Mouse (Mus musculus) heart, embryonic 12.5 days (tissue): ENCODE results near the gene Gm43951. TPM values are rescaled to one million over a fixed set of nuclear protein-coding genes. Genes with fewer than 3 reads are reported as not detected.

Source experiments
- ATAC-seq: fragments of 200-750 bp; cut with Nextera tagmentation; 2 replicates; pipeline ENCODE4 v1.8.0; 2017; ENCODE audit warnings: moderate TSS enrichment, moderate library complexity; ENCODE audit not compliant: insufficient number of reproducible peaks, low FRiP score
- H3K27ac ChIP-seq: fragments of 300-500 bp; sonication (generic); 2 replicates; pipeline ENCODE4 v1.5.1; 2016; ENCODE audit warnings: mild to moderate bottlenecking, moderate library complexity; ENCODE audit not compliant: poor library complexity, severe bottlenecking
- H3K27me3 ChIP-seq: fragments of 300-500 bp; sonication (generic); replicated peaks from 2 replicates; pipeline ENCODE4 v1.6.1; 2016; ENCODE audit warnings: mild to moderate bottlenecking, moderate library complexity
- H3K36me3 ChIP-seq: fragments of 300-500 bp; sonication (generic); 2 replicates; pipeline ENCODE4 v1.6.1; 2016; ENCODE audit warnings: mild to moderate bottlenecking, moderate library complexity
- H3K4me1 ChIP-seq: fragments of 300-500 bp; sonication (generic); replicated peaks from 2 replicates; pipeline ENCODE4 v1.6.1; 2016; ENCODE audit warnings: mild to moderate bottlenecking
- H3K4me2 ChIP-seq: fragments of 300-500 bp; sonication (generic); 2 replicates; pipeline ENCODE4 v1.6.1; 2016; ENCODE audit warnings: mild to moderate bottlenecking, moderate library complexity
- H3K4me3 ChIP-seq: fragments of 300-500 bp; sonication (generic); 2 replicates; pipeline ENCODE4 v1.5.1; 2016; ENCODE audit warnings: mild to moderate bottlenecking
- H3K9ac ChIP-seq: fragments of 300-500 bp; sonication (generic); 2 replicates; pipeline ENCODE4 v1.6.1; 2016; ENCODE audit warnings: mild to moderate bottlenecking, moderate library complexity
- H3K9me3 ChIP-seq: fragments of 300-500 bp; sonication (generic); replicated peaks from 2 replicates; pipeline ENCODE4 v1.6.1; 2016; ENCODE audit warnings: mild to moderate bottlenecking, moderate library complexity
- WGBS: fragments of 180-500 bp; shearing (Covaris S2); methylation state at CpG from one replicate; pipeline ENCODE4 v1.1.7; 2016; 5-methylcytosine and 5-hydroxymethylcytosine counted together
- polyA plus RNA-seq: library from polyadenylated mRNA; unstranded; fragments of >200 nt; fragmentation: Nextera tagmentation; extraction: Ambion mirVana; gene quantifications from 2 replicates; pipeline ENCODE4 v1.2.1, GENCODE M21; 2016

Gene Gm43951
- polyA plus RNA-seq, 1 experiment from 2014 or later, result 0.09 TPM

DNA sequence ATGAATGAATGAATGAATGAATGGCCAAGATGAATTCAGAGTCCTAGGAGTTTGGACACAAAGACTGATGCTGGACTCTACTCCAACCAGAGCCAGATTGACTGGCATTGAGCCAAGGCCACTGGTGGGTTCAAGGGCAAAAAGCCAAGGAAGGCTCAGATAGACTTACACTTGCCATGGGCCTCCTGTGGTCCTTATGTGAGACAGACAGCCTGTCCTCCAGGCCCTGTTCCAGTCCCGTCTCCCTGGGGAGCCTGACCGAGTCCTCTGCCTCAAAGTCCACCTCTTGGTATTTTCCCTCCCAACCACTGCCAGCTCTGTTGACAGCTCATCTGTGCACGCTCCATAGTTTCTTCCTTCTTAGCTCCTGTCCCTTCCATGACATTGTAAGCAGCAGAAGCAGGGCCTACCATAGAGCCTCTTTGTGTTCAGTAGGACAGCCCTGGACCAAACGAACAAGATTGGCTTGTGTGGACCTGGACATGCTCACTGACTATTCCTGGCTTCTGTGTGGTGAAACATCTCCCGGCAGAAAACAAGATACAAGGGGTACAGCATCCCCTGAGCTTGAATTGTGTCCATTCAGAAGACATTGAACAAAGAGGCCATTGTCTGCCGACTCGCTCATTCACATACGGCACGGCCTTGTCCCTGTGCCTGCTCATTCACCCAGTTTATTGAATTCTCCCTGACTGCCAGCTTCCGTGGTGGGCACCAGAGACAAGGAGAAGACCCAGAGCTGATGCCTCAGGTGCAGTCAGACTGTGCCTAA, 19.6 kb upstream of the Gm43951 start:
- 0 out of 2 replicates have a peak, but pooled peaks cover 2% of the 10 kb centered on the region for H3K4me1 ChIP-seq
- no peak overlapping the region for H3K27ac ChIP-seq
- 60% methylated on average over 10 of the region's 10 CpGs for WGBS
- no peak for ATAC-seq
- H3K4me2 ChIP-seq, result no peak overlapping the region
- H3K27me3 ChIP-seq, result peaks cover 17% of the 10 kb centered on the region; the same call in 1 of the 2 replicates
- H3K9ac ChIP-seq, result no peak overlapping the region
- no peak overlapping the region for H3K4me3 ChIP-seq
- H3K9me3 ChIP-seq, result no peaks in the 10 kb centered on the region
- H3K36me3 ChIP-seq, result no peaks in the 10 kb centered on the region

DNA sequence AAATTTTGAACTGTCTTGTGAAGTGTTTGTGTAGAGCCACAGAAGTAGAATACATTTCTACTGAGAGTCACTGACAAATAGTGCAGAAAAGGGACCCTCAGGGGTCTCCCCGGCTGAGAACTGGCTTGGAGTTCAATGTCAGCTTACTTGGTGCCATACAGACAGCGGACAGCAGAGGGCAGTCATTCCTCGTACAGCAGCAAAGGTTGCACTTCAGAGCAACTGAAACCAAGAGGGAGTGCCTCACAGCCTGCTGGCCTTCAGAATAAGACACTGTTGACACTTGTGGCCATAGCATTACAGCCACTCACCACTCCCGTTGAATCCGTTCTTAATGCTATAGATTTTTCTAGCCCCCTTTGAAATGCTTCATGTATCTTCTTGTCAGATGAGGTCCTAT, 18.2 kb upstream of the Gm43951 start:
- H3K4me1 ChIP-seq, result 0 out of 2 replicates have a peak, but pooled peaks cover 2% of the 10 kb centered on the region
- H3K4me3 ChIP-seq, result no peak overlapping the region
- H3K27ac ChIP-seq, result no peak overlapping the region
- H3K36me3 ChIP-seq, result no peaks in the 10 kb centered on the region
- 11% methylated on average over 5 of the region's 5 CpGs for WGBS
- H3K27me3 ChIP-seq, result peaks cover 13% of the 10 kb centered on the region; the same call in 1 of the 2 replicates
- no peak overlapping the region for H3K9ac ChIP-seq
- no peak overlapping the region for H3K4me2 ChIP-seq
- no peaks in the 10 kb centered on the region for H3K9me3 ChIP-seq
- no peak for ATAC-seq

- no peak overlapping the region for H3K4me2 ChIP-seq
- peaks cover 5% of the 10 kb centered on the region; the same call in 1 of the 2 replicates for H3K36me3 ChIP-seq
- no peak overlapping the region for H3K27ac ChIP-seq
- 74% methylated on average over 4 of the region's 4 CpGs for WGBS
- H3K9ac ChIP-seq, result no peak overlapping the region
- H3K9me3 ChIP-seq, result no peaks in the 10 kb centered on the region
- ATAC-seq, result no peak
- 0 out of 2 replicates have a peak, but pooled peaks cover 2% of the 10 kb centered on the region for H3K4me1 ChIP-seq
- peaks cover 8% of the 10 kb centered on the region; the same call in 1 of the 2 replicates for H3K27me3 ChIP-seq
- H3K4me3 ChIP-seq, result no peak overlapping the region
Measured at GRCm38 (mm10) chr11:72223414-72223813, 16.8 kb upstream of the Gm43951 start.

DNA sequence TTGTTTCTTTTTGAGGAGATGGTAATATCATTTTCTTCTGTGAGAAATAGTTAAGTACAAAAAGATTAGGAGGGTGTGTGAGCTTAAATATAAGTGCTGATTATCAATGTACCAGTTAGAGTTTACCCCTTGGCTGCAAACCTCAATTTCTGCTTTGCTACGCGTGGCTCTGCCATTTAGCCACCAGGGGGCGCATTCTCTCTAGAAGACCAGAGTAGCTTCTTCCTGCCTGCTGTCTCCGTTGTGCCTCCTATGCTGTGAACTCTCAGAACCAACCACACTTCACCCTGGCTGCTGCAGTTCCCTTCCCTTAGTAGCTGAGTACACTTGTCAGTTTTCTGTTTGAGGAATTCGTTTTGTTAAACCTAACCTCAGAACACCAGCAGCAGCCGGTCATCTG, 14.6 kb upstream of the Gm43951 start:
- Histone ChIP-seq H3K4me1 (peaks cover 7% of the 10 kb centered on the region; the same call in 1 of the 2 replicates), H3K27ac (no peak overlapping the region), H3K4me2 (no peak overlapping the region), H3K36me3 (peaks cover 5% of the 10 kb centered on the region; the same call in 1 of the 2 replicates), H3K27me3 (no peaks in the 10 kb centered on the region), H3K9ac (no peak overlapping the region), H3K4me3 (no peak overlapping the region), H3K9me3 (no peaks in the 10 kb centered on the region)
- ATAC-seq, result 0 out of 2 replicates have a peak, but pooled peaks have one; percentile 22
- WGBS, result 16% methylated on average over 6 of the region's 6 CpGs

GRCm38 (mm10) chr11:72217116-72217515, 10.5 kb upstream of the Gm43951 start:
- Histone ChIP-seq H3K4me3 (no peak overlapping the region), H3K4me2 (no peak overlapping the region), H3K36me3 (peaks cover 10% of the 10 kb centered on the region; the same call in 1 of the 2 replicates), H3K27me3 (no peaks in the 10 kb centered on the region), H3K4me1 (peaks cover 5% of the 10 kb centered on the region), H3K9me3 (no peaks in the 10 kb centered on the region), H3K9ac (no peak overlapping the region), H3K27ac (no peak overlapping the region)
- WGBS, result 80% methylated on average over 5 of the region's 5 CpGs
- no peak for ATAC-seq

GRCm38 (mm10) chr11:72215410-72215797, 8.8 kb upstream of the Gm43951 start, which contains the start of gene Med31:
TSS of gene Med31 (minus strand) at chr11:72215592.
- Histone ChIP-seq H3K9me3 (no peaks in the 10 kb centered on the region), H3K36me3 (peaks cover 25% of the 10 kb centered on the region), H3K9ac (peak within 1 kb of the TSS; percentile 86), H3K4me2 (peak within 1 kb of the TSS; percentile 98), H3K27me3 (no peaks in the 10 kb centered on the region), H3K4me3 (peak within 1 kb of the TSS; percentile 98), H3K4me1 (peaks cover 5% of the 10 kb centered on the region), H3K27ac (peak within 1 kb of the TSS; percentile 69)
- WGBS, result 3% methylated on average over 29 of the region's 29 CpGs
- ATAC-seq, result peak; percentile 81

GRCm38 (mm10) chr11:72214591-72215409, 8.2 kb upstream of the Gm43951 start:
- H3K9me3 ChIP-seq, result no peaks in the 10 kb centered on the region

DNA sequence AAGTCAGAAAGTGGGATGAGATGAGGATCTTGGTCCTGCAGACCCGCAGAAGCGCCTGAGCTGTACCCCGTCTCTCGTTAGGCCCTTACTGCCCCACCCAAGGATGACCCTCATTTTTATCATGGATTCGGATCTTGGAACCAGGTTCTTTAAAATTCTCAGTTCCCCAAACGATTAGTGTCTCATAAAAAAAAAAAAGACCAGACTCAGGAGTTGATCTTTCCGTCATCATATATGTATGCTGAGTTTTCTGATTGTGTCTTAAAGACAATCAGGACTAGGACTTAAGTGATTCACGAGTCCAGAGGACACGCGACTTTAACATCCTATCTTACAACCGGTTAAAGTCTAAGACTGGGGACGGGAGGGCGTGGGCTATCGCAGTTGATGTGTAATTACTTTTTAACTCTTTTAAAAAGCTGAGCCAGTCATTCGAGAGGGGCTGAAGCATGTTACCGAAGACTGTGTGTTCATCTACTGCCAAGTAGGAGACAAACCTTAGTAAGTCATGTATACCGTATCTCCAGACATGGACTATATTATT, 1.3 kb upstream of the Gm43951 start:
- Histone ChIP-seq H3K27me3 (no peaks in the 10 kb centered on the region), H3K27ac (no peak overlapping the region), H3K9ac (peak overlapping the region; percentile 82), H3K4me3 (peak overlapping the region; percentile 83), H3K4me1 (peaks cover 14% of the 10 kb centered on the region), H3K36me3 (peaks cover 25% of the 10 kb centered on the region), H3K9me3 (no peaks in the 10 kb centered on the region), H3K4me2 (peak overlapping the region; percentile 89)
- no peak for ATAC-seq
- 15% methylated on average over 17 of the region's 17 CpGs for WGBS

More at GRCm38 (mm10) chr11:72214591-72215409, 8.2 kb upstream of the Gm43951 start:
- peaks cover 31% of the 10 kb centered on the region for H3K36me3 ChIP-seq
- peak overlapping the region; percentile 86 for H3K9ac ChIP-seq
- H3K4me3 ChIP-seq, result peak overlapping the region; percentile 98
- H3K4me1 ChIP-seq, result peaks cover 5% of the 10 kb centered on the region
- WGBS, result under 1% methylated on average over 51 of the region's 51 CpGs
- peak overlapping the region; percentile 69 for H3K27ac ChIP-seq
- ATAC-seq, result peak; percentile 96
- H3K27me3 ChIP-seq, result no peaks in the 10 kb centered on the region
- H3K4me2 ChIP-seq, result peak overlapping the region; percentile 98

GRCm38 (mm10) chr11:72207204-72207833, 679 bp upstream of the Gm43951 start, which contains the start of the genes 4933427D14Rik and Txndc17:
TSS of gene 4933427D14Rik (minus strand) at chr11:72207459.
TSS of gene Txndc17 (plus strand) at chr11:72207547.
- H3K27me3 ChIP-seq, result no peaks in the 10 kb centered on the region
- H3K36me3 ChIP-seq, result peaks cover 24% of the 10 kb centered on the region
- H3K27ac ChIP-seq, result peak within 1 kb of the TSS; percentile 5; the same call in 1 of the 2 replicates
- H3K9me3 ChIP-seq, result no peaks in the 10 kb centered on the region
- H3K4me2 ChIP-seq, result peak within 1 kb of the TSS; percentile 89
- peak within 1 kb of the TSS; percentile 83 for H3K4me3 ChIP-seq
- peak; percentile 95 for ATAC-seq
- H3K9ac ChIP-seq, result peak within 1 kb of the TSS; percentile 82
- under 1% methylated on average over 42 of the region's 42 CpGs for WGBS
- H3K4me1 ChIP-seq, result peaks cover 14% of the 10 kb centered on the region

GRCm38 (mm10) chr11:72205256-72205655, 1.4 kb downstream of the Gm43951 start:
- Histone ChIP-seq H3K36me3 (peaks cover 17% of the 10 kb centered on the region), H3K4me2 (0 out of 2 replicates have a peak overlapping the region, but pooled peaks have one; percentile 89), H3K4me1 (peaks cover 14% of the 10 kb centered on the region), H3K27ac (no peak overlapping the region), H3K9me3 (no peaks in the 10 kb centered on the region), H3K9ac (no peak overlapping the region), H3K27me3 (no peaks in the 10 kb centered on the region), H3K4me3 (no peak overlapping the region)
- 82% methylated on average over 6 of the region's 6 CpGs for WGBS
- no peak for ATAC-seq
